Mouse (Mus musculus) MN1 (cell line): ENCODE measurements around the gene Xlr4b.
"Not testable (repeated sequence)": the region's sequence is repeated elsewhere in the genome, so short reads cannot be mapped to it uniquely, and the experiment has no call there.

Experiments
- DNase-seq: peaks from one replicate; pipeline ENCODE4 v3.0.0-alpha.2; 2016; ENCODE audit warnings: low spot score

Xlr4b gene

DNA sequence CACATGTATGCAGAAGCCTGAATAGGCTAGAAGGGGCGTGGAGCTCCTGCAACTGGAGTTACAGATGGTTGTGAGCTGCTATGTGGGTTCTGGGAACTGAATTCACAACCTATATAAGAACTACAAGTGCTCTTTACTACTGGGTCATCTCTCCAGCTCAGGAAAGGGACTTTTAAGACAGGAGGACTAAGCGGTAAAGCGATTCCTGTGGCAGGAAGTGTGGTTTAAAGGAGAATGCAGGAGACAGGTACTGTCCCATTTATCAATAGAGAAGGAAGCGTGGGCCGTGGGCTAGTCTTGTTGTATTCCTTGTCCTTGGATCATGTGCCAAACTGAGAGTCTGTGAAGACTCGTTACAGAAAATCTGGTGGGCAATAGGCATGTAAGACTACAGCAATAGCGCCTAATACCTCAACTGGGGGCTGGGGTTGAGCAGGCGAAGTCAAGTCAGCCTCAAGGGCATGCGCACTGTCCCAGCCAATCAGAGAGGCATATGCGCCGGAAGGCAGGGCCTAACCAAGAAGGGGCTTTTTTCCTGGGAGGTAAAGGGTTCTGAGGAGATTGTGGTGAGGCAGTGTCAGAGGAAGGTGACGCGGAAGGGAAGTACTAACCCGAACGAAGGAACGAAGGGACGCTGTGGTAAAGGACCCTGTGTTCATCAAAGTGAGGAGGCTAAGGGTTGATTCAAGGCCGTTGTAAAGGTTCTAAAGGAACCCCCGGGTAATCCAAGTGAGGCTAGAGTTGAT is at the start of gene Xlr4b:
Gene Xlr4b, plus strand, starts transcription at position 515 of the 746 bp plus-strand sequence.
- DNase-seq = not testable (repeated sequence)

DNA sequence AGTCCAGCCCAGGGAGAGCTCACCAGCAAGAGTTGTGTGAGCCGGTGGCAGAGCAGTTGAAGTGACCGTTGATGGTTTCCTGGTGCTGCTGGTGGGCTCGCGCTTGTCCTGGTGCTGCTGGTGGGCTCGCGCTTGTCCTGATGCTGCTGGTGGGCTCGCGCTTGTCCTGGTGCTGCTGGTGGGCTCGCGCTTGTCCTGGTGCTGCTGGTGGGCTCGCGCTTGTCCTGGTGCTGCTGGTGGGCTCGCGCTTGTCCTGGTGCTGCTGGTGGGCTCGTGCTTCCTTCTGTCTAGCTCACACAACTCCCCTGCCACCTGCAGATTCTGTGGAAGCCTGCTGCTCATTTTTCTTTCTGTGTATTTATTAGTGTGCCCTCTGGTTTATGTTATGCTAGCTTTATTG is 37.2 kb upstream of the Xlr4b start, which contains the start of gene Spin2d:
Gene Spin2d, minus strand, starts transcription at position 101 of the 400 bp plus-strand sequence.
- not testable (repeated sequence) for DNase-seq

DNA sequence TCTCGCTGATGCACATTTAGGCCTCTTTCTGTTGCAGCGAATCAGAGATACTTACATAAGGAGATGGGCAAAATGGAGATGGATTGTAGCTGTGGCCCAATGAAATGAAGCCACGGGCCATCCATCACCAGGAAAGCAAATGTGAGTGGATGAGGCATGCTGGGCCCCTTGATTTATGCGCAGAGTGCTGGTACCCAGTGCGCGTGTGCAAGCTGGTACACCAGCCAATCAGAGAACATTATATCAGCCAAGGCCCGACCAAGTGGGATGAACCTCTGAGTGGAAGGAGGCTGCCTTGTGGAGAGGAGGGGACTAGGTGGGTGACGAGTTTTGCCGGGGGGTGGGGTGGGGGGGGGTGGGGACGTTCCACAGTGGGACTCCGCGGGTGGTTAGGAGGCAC is 22.2 kb upstream of the Xlr4b start, which contains the start of gene Xlr3b:
Gene Xlr3b, plus strand, starts transcription at position 274 of the 400 bp plus-strand sequence.
- peak; percentile 67 for DNase-seq

DNA sequence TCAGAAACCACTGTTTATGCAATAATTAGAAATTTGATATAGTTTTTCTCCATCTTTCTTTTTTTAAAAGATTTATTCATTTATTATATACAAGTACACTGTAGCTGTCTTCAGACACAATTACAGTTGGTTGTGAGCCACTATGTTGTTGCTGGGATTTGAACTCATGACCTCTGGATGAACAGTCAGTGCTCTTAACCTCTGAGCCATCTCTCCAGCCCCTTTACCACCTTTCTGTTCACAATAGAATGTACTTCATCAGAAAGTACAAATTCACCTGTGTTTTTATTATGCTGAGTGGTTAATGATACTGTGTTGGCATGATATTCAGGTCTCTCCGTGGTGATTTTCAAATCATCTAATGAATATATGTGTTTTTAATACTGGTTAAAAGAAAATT is 11.2 kb downstream of the Xlr4b start:
- DNase-seq = no peak

DNA sequence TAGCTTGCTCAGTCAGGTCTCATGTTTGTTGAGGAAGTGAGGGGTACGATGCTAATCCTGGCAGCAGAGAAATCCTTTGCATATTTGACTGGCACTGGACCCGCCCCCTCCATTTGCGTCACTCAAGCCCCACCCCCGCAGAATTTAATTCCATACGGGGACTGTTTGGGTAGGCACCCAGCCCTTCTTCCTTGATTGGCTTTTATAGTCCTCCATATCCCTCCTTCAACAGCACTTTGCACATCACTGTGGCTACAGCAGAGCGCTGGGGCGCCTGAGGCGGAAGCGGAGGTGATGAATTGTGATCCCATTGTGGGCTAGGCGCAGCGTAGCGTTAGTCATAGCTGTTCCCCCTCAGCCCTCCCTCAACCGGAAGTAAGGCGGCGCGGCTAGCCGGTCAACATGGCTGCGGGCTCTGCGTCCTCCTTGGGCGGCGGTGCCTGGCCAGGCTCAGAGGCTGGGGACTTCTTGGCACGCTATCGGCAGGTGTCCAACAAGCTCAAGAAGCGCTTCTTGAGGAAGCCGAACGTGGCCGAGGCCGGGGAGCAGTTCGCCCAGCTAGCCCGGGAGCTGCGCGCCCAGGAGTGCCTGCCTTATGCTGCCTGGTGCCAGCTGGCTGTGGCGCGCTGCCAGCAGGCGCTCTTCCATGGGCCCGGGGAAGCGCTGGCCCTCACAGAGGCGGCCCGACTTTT is 13.9 kb downstream of the Xlr4b start, which contains the start of gene F8a:
Gene F8a, plus strand, starts transcription at position 378 of the 692 bp plus-strand sequence.
- peak; percentile 80 for DNase-seq

DNA sequence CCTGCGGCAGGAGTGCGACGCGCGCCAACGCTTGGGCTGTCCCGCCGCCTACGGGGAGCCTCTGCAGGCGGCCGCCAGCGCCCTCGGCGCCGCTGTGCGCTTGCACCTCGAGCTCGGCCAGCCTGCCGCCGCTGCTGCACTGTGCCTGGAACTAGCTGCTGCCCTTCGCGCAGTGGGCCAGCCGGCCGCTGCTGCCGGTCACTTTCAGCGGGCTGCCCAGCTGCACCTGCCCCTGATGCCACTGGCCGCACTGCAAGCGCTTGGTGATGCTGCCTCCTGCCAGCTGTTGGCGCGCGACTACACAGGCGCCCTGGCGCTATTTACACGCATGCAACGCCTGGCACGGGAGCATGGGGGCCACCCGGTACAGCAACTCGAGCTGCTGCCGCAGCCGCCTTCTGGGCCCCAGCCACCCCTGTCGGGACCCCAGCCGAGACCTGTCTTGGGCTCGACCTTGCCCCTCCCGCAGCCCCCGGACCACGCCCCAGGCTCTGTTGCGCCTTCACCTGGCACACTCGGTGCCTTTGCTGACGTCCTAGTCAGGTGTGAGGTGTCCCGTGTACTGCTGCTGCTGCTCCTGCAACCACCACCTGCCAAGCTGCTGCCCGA is 14.6 kb downstream of the Xlr4b start:
- peak; percentile 62 for DNase-seq

DNA sequence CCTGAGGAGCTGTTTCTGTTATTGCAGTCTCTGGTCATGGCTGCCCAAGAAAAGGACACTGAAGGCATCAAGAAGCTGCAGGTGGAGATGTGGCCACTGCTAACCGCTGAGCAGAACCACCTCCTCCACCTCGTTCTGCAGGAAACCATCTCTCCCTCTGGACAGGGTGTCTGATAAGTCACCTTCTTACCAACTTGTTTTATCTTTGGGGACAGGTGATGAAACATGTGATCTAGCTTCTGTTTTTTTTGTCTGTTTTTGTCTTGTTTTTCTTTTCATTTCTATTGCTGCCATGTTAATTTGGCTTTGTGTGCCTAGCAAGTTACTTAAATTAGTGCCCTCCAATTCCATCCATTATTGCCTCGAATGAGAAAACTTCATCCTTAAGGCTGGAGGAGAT is 15.2 kb downstream of the Xlr4b start:
- DNase-seq = no peak

DNA sequence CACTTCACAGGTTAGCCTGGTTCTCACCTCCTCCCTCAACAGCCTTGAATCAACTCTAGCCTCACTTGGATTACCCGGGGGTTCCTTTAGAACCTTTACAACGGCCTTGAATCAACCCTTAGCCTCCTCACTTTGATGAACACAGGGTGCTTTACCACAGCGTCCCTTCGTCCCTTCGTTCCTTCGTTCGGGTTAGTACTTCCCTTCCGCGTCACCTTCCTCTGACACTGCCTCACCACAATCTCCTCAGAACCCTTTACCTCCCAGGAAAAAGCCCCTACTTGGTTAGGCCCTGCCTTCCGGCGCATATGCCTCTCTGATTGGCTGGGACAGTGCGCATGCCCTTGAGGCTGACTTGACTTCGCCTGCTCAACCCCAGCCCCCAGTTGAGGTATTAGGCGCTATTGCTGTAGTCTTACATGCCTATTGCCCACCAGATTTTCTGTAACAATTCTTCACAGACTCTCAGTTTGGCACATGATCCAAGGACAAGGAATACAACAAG is 28.7 kb downstream of the Xlr4b start, which contains the start of gene Xlr4c:
Gene Xlr4c, minus strand, starts transcription at position 310 of the 505 bp plus-strand sequence.
- DNase-seq = not testable (repeated sequence)

DNA sequence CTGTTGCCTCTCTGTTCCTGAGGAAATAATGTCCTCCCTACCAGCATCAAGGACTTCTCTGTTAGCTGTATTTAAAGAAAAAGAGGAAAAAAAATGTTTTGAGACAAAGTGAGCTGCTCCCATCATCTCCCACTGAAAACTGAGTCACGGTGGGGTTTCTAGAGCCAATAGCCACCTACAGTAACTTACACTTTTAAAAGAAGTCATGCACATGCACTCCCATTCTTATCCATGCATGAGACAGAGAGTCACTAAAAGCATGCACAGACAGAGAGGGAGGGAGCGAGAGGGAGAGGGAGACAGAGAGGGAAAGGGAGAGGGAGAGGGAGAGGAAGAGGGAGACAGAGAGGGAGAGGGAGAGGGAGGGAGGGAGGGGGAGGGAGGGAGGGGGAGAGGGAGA is 48.3 kb downstream of the Xlr4b start:
- DNase-seq = not testable (repeated sequence)

DNA sequence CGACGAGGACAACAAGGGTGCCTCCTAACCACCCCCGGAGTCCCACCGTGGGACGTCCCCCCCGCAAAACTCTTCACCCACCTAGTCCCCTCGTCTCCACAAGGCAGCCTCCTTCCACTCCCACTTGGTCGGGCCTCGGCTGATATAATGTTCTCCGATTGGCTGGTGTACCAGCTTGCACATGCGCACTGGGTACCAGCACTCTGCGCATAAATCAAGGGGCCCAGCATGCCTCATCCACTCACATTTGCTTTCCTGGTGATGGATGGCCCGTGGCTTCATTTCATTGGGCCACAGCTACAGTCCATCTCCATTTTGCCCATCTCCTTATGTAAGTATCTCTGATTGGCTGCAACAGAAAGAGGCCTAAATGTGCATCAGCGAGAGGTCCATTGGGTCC is 51.1 kb downstream of the Xlr4b start, which contains the start of gene Xlr3c:
Gene Xlr3c, minus strand, starts transcription at position 121 of the 400 bp plus-strand sequence.
- DNase-seq = peak; percentile 63
